Mouse (Mus musculus) testis, adult 2 months (tissue): Measurements from ENCODE around the gene Adcy1.

Experiments
- CTCF ChIP-seq: fragments of 200-500 bp; IDR thresholded peaks from 2 replicates; pipeline ENCODE4 v1.5.1; 2012; ENCODE audit warnings: low read depth, mild to moderate bottlenecking, inconsistent platforms, low read length, moderate library complexity; ENCODE audit not compliant: control insufficient read depth, insufficient read depth, insufficient replicate concordance
- POLR2A ChIP-seq: fragments of 200-500 bp; IDR thresholded peaks from 2 replicates; pipeline ENCODE4 v1.6.1; 2012; ENCODE audit warnings: low read depth, mild to moderate bottlenecking, inconsistent platforms, low read length, moderate library complexity; ENCODE audit not compliant: control insufficient read depth

GRCm38 (mm10) chr11:7083911-7084310 lies 20.6 kb downstream of the Adcy1 start:
- no peak for TF ChIP-seq POLR2A
- TF ChIP-seq CTCF, result no peak
